Mouse (Mus musculus) MEL (cell line): ENCODE results near the gene Cntn4. TPM values are rescaled to one million over a fixed set of nuclear protein-coding genes. Genes with fewer than 3 reads are reported as not detected.

Source experiments
- DNase-seq: peaks from one replicate; pipeline ENCODE4 v3.0.0; 2011; ENCODE audit warnings: low read depth, low spot score
- H3K27ac ChIP-seq: 2 replicates; pipeline ENCODE4 v1.5.1; 2012; ENCODE audit warnings: low read depth, mild to moderate bottlenecking, control low read depth, low read length, moderate library complexity; ENCODE audit not compliant: control insufficient read depth
- H3K27me3 ChIP-seq, 2 experiments: fragments of 150-350 bp in 1 of 2; sonication (generic) in 1 of 2; 2 replicates each; pipeline ENCODE4 v1.6.1; 2012; ENCODE audit warnings: low read length in 2 of 2, mild to moderate bottlenecking in 2 of 2, improper control_type of control experiment in 1 of 2, moderate library complexity in 1 of 2; ENCODE audit not compliant: insufficient read depth in 2 of 2, control insufficient read depth in 1 of 2
- H3K36me3 ChIP-seq, 2 experiments: 2 replicates each; pipeline ENCODE4 v1.6.1; 2012 to 2014; ENCODE audit warnings: low read length in 2 of 2, improper control_type of control experiment in 1 of 2, inconsistent platforms in 1 of 2, mild to moderate bottlenecking in 1 of 2; ENCODE audit not compliant: insufficient read depth in 2 of 2, control insufficient read depth in 1 of 2
- H3K4me1 ChIP-seq, 2 experiments: fragments of 150-350 bp in 1 of 2; sonication (generic) in 1 of 2; 2 replicates each; pipeline ENCODE4 v1.6.1; 2012; ENCODE audit warnings: low read length in 2 of 2, improper control_type of control experiment in 1 of 2, mild to moderate bottlenecking in 1 of 2; ENCODE audit not compliant: insufficient read depth in 2 of 2, control insufficient read depth in 1 of 2
- H3K4me3 ChIP-seq, 2 experiments: fragments of 150-350 bp in 1 of 2; sonication (generic) in 1 of 2; 2 replicates each; pipeline ENCODE4 v1.5.1; 2012; ENCODE audit warnings: low read depth in 2 of 2, low read length in 2 of 2, mild to moderate bottlenecking in 2 of 2, moderate library complexity in 2 of 2, control low read depth in 1 of 2, improper control_type of control experiment in 1 of 2; ENCODE audit not compliant: control insufficient read depth in 1 of 2, insufficient read depth in 1 of 2
- H3K79me2 ChIP-seq: 2 replicates; pipeline ENCODE4 v1.6.1; 2012; ENCODE audit warnings: mild to moderate bottlenecking, low read length, moderate library complexity; ENCODE audit not compliant: control insufficient read depth, poor library complexity, insufficient read depth
- H3K9ac ChIP-seq: 2 replicates; pipeline ENCODE4 v1.6.1; 2012; ENCODE audit warnings: low read depth, mild to moderate bottlenecking, control low read depth, low read length, moderate library complexity; ENCODE audit not compliant: control insufficient read depth, poor library complexity, severe bottlenecking
- H3K9me3 ChIP-seq: fragments of 150-350 bp; sonication (generic); replicated peaks from 2 replicates; pipeline ENCODE4 v1.6.1; 2012; ENCODE audit warnings: mild to moderate bottlenecking, low read length, improper control_type of control experiment, moderate library complexity; ENCODE audit not compliant: insufficient read depth
- CTCF ChIP-seq, 3 experiments: IDR thresholded peaks in 2 of 3; conservative IDR thresholded peaks in 1 of 3; 2 replicates each; pipeline ENCODE4 v1.5.1; 2011 to 2012; ENCODE audit warnings: low read length in 3 of 3, low read depth in 2 of 3, mild to moderate bottlenecking in 2 of 3, improper control_type of control experiment in 1 of 3, inconsistent platforms in 1 of 3, mixed read lengths in 1 of 3, moderate library complexity in 1 of 3; ENCODE audit not compliant: control insufficient read depth in 1 of 3, insufficient read depth in 1 of 3, poor library complexity in 1 of 3, severe bottlenecking in 1 of 3
- EP300 ChIP-seq, 2 experiments: IDR thresholded peaks; 2 replicates each; pipeline ENCODE4 v1.6.1; 2011; ENCODE audit warnings: improper control_type of control experiment in 2 of 2, low read length in 2 of 2, low read depth in 1 of 2, mild to moderate bottlenecking in 1 of 2
- GABPA ChIP-seq: IDR thresholded peaks from 2 replicates; pipeline ENCODE4 v1.6.1; 2012; ENCODE audit warnings: low read depth, mild to moderate bottlenecking, inconsistent platforms, low read length, improper control_type of control experiment, moderate library complexity
- GATA1 ChIP-seq: IDR thresholded peaks from 2 replicates; pipeline ENCODE4 v1.6.1; 2011; ENCODE audit warnings: low read depth, low read length, improper control_type of control experiment
- MAFK ChIP-seq: IDR thresholded peaks from 2 replicates; pipeline ENCODE4 v1.6.1; 2011; ENCODE audit warnings: low read depth, mild to moderate bottlenecking, low read length, improper control_type of control experiment, borderline replicate concordance
- MAX ChIP-seq: IDR thresholded peaks from 2 replicates; pipeline ENCODE4 v1.6.1; 2011; ENCODE audit warnings: low read length, improper control_type of control experiment
- RCOR1 ChIP-seq: IDR thresholded peaks from 2 replicates; pipeline ENCODE4 v1.6.1; 2012; ENCODE audit warnings: low read depth, mild to moderate bottlenecking, inconsistent platforms, low read length, improper control_type of control experiment
- USF1 ChIP-seq: IDR thresholded peaks from 2 replicates; pipeline ENCODE4 v1.6.1; 2014; ENCODE audit warnings: low read depth, mild to moderate bottlenecking, inconsistent platforms, low read length, improper control_type of control experiment, moderate library complexity
- ZC3H11A ChIP-seq: IDR thresholded peaks from 2 replicates; pipeline ENCODE4 v1.6.1; 2012; ENCODE audit warnings: low read depth, mild to moderate bottlenecking, inconsistent platforms, low read length, improper control_type of control experiment
- ZNF384 ChIP-seq: IDR thresholded peaks from 2 replicates; pipeline ENCODE4 v1.6.1; 2012; ENCODE audit warnings: low read depth, mild to moderate bottlenecking, inconsistent platforms, low read length, improper control_type of control experiment
- polyA plus RNA-seq, 2 experiments: library from polyadenylated mRNA; stranded (reverse) in 1 of 2; unstranded in 1 of 2; fragments of >175 nt in 1 of 2; fragments of >200 nt in 1 of 2; gene quantifications; 2 replicates each; pipeline versions ENCODE4 v1.2.1 to v1.2.4; 2012; ENCODE audit warnings: low replicate concordance in 2 of 2, low read depth in 1 of 2; ENCODE audit not compliant: insufficient read length in 2 of 2, insufficient read depth in 1 of 2, missing spikeins in 1 of 2
- total RNA-seq: library from RNA; depleted of rRNA; stranded (reverse); fragments of 300-350 nt; gene quantifications from 2 replicates; pipeline ENCODE4 v1.2.3, GENCODE M21; 2012

Gene Cntn4
- total and polyA plus RNA-seq, 3 experiments = not detected

- TF ChIP-seq GATA1 (peak; percentile 62), MAFK (no peak)
- DNase-seq = peak; percentile 45
- Histone ChIP-seq H3K36me3 (peaks cover 0 to 26% of the 10 kb centered on the region in 2 experiments; a peak in 2 of 4 replicates), H3K27me3 (peaks cover 2% of the 10 kb centered on the region in 2 experiments; a peak in 1 of 4 replicates), H3K9ac (no peak overlapping the region), H3K9me3 (no peaks in the 10 kb centered on the region), H3K79me2 (no peaks in the 10 kb centered on the region), H3K27ac (no peak overlapping the region), H3K4me1 (peaks cover 4 to 20% of the 10 kb centered on the region in 2 experiments), H3K4me3 (peak overlapping the region; percentile 22 to 42; a peak in 3 of 4 replicates)
Observed at GRCm38 (mm10) chr6:106726078-106726477, 1048.6 kb downstream of the Cntn4 start.

- no peak for TF ChIP-seq CTCF (IDR thresholded peaks at IDR 0.05 in 2 of 3, conservative IDR thresholded peaks at IDR 0.05 in 1 of 3; ENCODE audit: control insufficient read depth in 1 of 3, insufficient read depth in 1 of 3, low read depth in 2 of 3, low read length in 3 of 3, poor library complexity in 1 of 3, severe bottlenecking in 1 of 3)
- TF ChIP-seq GATA1 = peak; percentile 90
- peak; percentile 34; the same call in 1 of the 2 replicates for TF ChIP-seq RCOR1
- peak; percentile 67 to 68 for TF ChIP-seq EP300 (IDR thresholded peaks at IDR 0.05; ENCODE audit: low read depth in 1 of 2, low read length in 2 of 2)
- no peak overlapping the region for H3K4me3 ChIP-seq
- peaks cover 2% of the 10 kb centered on the region in 2 experiments; a peak in 1 of 4 replicates for H3K27me3 ChIP-seq
- no peaks in the 10 kb centered on the region for H3K79me2 ChIP-seq
- no peak overlapping the region for H3K9ac ChIP-seq
- H3K27ac ChIP-seq = no peak overlapping the region
- peak; percentile 36 for DNase-seq
- H3K9me3 ChIP-seq = no peaks in the 10 kb centered on the region
- peaks cover 4 to 20% of the 10 kb centered on the region in 2 experiments for H3K4me1 ChIP-seq
- H3K36me3 ChIP-seq = peaks cover 0 to 26% of the 10 kb centered on the region in 2 experiments; a peak in 2 of 4 replicates
Observed at GRCm38 (mm10) chr6:106727703-106728102, 1050.2 kb downstream of the Cntn4 start.

GRCm38 (mm10) chr6:106729682-106730314, 1052.3 kb downstream of the Cntn4 start:
- H3K27me3 ChIP-seq = no peaks in the 10 kb centered on the region
- no peak for DNase-seq
- H3K27ac ChIP-seq = no peak overlapping the region
- H3K4me1 ChIP-seq = peaks cover 4 to 20% of the 10 kb centered on the region in 2 experiments
- no peak for TF ChIP-seq MAFK
- TF ChIP-seq ZNF384 = no peak
- TF ChIP-seq GABPA = no peak
- no peak for TF ChIP-seq MAX
- no peak for TF ChIP-seq ZC3H11A
- TF ChIP-seq USF1 = no peak
- no peak overlapping the region for H3K4me3 ChIP-seq
- H3K9ac ChIP-seq = no peak overlapping the region
- no peaks in the 10 kb centered on the region for H3K79me2 ChIP-seq
- no peaks in the 10 kb centered on the region for H3K9me3 ChIP-seq
- H3K36me3 ChIP-seq = peaks cover 0 to 26% of the 10 kb centered on the region in 2 experiments; a peak in 2 of 4 replicates
